Mouse (Mus musculus): Measurements from ENCODE around the gene Haus3. TPM values are rescaled to one million over a fixed set of nuclear protein-coding genes. Genes with fewer than 3 reads are reported as not detected.
A peak's percentile ranks its signal among the peaks of the same experiment; 100 is the strongest.

Haus3 gene
- polyA plus RNA-seq, 1 experiment from 2014 or later = 57.0 TPM

DNA sequence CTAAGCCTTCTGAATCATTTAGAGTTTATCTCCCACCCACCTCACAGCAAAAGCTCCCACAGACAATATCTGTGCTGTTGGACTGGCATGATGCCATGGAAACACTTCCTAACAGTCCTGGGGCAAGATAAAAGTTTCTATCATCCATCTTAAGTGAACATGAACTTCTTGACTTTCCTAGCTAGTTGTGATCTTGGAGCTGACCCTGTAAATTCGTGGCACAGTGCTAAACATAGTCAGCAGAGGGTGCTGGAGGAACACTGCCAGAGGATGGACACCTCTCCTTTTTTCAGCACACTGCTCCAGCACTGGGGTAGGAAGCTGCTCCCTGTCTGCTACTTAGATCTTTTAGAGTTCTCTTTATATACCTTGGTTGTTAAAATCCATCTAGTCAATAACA lies 29.6 kb downstream of the Haus3 start:
- H3K27ac ChIP-seq (replicated peaks; ENCODE audit: low read depth, low read length) = no peak overlapping the region
- no peaks in the 10 kb centered on the region for H3K27me3 ChIP-seq (ENCODE audit: control insufficient read depth, insufficient read depth, low read length)
- no peak overlapping the region for H3K4me2 ChIP-seq (ENCODE audit: low read depth, severe bottlenecking)
- H3K36me3 ChIP-seq (ENCODE audit: control insufficient read depth, insufficient read depth, low read length) = no peaks in the 10 kb centered on the region
- ATAC-seq (ENCODE audit: insufficient number of reproducible peaks, low FRiP score, low TSS enrichment, low read depth) (no peak), DNase-seq (ENCODE audit: low spot score) (peak; percentile 29)
- WGBS = 6% methylated on average over 1 of the region's 1 CpGs
- H3K4me1 ChIP-seq (ENCODE audit: control insufficient read depth, insufficient read depth, low read length) = no peaks in the 10 kb centered on the region
- H3K4me3 ChIP-seq (ENCODE audit: low read depth, low read length) = no peak overlapping the region
- no peaks in the 10 kb centered on the region for H3K9me3 ChIP-seq (ENCODE audit: control insufficient read depth, low read length)
- no peak overlapping the region for H3K9ac ChIP-seq (ENCODE audit: low read length)

DNA sequence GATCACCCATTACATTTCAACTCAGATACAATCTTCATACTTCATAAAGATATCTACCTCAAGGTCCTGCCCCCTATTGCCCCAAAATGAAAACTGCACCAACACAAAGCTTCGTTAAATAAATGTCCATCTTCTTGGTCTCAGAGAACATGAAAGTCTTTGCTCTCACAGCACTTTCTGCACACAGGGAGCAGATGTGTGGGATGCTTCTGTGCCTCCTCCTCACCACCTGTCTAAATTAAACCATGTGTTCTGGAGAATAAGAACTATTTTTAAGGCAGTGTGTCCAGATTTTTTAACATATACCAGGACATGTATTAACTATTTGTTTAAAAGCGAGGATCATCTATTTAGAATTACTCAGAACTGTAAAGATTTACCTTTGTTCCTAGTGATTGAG lies 36.6 kb downstream of the Haus3 start:
- 78% methylated on average over 2 of the region's 2 CpGs for WGBS
- H3K9me3 ChIP-seq (ENCODE audit: control insufficient read depth, low read length) = no peaks in the 10 kb centered on the region
- no peak overlapping the region for H3K27ac ChIP-seq (replicated peaks; ENCODE audit: low read depth, low read length)
- no peak overlapping the region for H3K4me2 ChIP-seq (ENCODE audit: low read depth, severe bottlenecking)
- H3K36me3 ChIP-seq (ENCODE audit: control insufficient read depth, insufficient read depth, low read length) = no peaks in the 10 kb centered on the region
- no peak overlapping the region for H3K4me3 ChIP-seq (ENCODE audit: low read depth, low read length)
- ATAC-seq (ENCODE audit: insufficient number of reproducible peaks, low FRiP score, low TSS enrichment, low read depth) = no peak
- no peaks in the 10 kb centered on the region for H3K27me3 ChIP-seq (ENCODE audit: control insufficient read depth, insufficient read depth, low read length)
- DNase-seq (ENCODE audit: low spot score) = no peak
- H3K4me1 ChIP-seq (ENCODE audit: control insufficient read depth, insufficient read depth, low read length) = no peaks in the 10 kb centered on the region
- H3K9ac ChIP-seq (ENCODE audit: low read length) = no peak overlapping the region

DNA sequence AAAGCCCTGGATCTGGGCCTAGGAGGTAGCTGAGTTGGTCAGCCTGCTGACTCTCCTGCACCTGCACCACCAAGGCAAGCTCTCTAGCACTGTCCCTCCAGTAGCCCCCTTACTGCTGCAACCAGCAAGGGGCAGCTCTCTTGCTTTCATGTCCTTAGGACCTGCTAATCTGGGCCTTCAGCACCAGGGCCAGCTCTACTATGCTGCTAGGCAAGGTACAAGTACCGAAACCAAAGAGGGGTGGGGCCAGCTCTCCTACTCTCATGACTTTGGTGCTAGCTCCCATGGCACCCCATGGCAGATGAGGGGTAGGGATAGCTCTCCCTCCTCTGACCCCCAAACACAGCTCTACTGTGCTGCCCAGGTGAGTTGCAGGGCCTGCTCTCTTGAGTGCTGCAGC lies 45.2 kb downstream of the Haus3 start:
- Histone ChIP-seq H3K27me3 (ENCODE audit: control insufficient read depth, insufficient read depth, low read length) (no peaks in the 10 kb centered on the region), H3K4me1 (ENCODE audit: control insufficient read depth, insufficient read depth, low read length) (no peaks in the 10 kb centered on the region), H3K9me3 (ENCODE audit: control insufficient read depth, low read length) (no peaks in the 10 kb centered on the region), H3K36me3 (ENCODE audit: control insufficient read depth, insufficient read depth, low read length) (no peaks in the 10 kb centered on the region), H3K27ac (replicated peaks; ENCODE audit: low read depth, low read length) (no peak overlapping the region), H3K9ac (ENCODE audit: low read length) (no peak overlapping the region), H3K4me2 (ENCODE audit: low read depth, severe bottlenecking) (no peak overlapping the region), H3K4me3 (ENCODE audit: low read depth, low read length) (no peak overlapping the region)
- ATAC-seq (ENCODE audit: insufficient number of reproducible peaks, low FRiP score, low TSS enrichment, low read depth) (no peak), DNase-seq (ENCODE audit: low spot score) (peak; percentile 27)
- 29% methylated on average over 1 of the region's 1 CpGs for WGBS

DNA sequence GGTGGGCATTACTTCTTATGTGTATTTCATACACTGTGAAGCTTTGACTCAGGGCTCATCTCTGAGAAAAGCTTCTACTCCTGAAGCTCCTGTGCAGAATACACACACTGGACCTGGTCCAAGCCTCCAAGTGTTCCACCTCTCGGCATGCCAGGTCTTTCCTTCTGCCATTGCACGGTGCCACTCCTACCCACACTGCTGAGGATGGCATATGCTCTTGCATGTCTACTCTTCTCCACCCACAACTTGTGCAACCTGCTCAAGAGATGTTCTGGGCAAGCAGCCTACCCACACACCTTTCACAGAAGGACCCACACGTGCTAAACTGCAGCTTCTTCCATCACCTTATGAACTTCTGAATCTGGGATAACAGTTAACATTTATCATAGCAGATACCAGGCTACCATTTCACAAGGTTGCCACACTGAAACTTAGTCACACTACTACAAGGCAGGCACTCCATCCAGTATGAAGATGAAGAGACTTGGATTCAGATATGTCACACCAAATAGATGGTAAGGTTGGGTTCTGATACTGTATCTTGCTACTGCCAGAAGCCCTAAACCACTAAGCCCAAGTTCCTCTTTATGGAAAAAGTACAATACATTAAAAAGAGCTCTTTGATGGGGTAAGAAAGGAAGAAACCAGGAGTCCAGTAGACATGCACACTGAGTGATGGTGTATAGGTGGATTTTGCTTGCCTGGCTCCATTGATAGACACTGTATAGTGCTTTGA lies 50.0 kb downstream of the Haus3 start:
- no peaks in the 10 kb centered on the region for H3K4me1 ChIP-seq (ENCODE audit: control insufficient read depth, insufficient read depth, low read length)
- H3K27me3 ChIP-seq (ENCODE audit: control insufficient read depth, insufficient read depth, low read length) = no peaks in the 10 kb centered on the region
- no peak overlapping the region for H3K4me2 ChIP-seq (ENCODE audit: low read depth, severe bottlenecking)
- H3K27ac ChIP-seq (replicated peaks; ENCODE audit: low read depth, low read length) = no peak overlapping the region
- no peak overlapping the region for H3K4me3 ChIP-seq (ENCODE audit: low read depth, low read length)
- ATAC-seq (ENCODE audit: insufficient number of reproducible peaks, low FRiP score, low TSS enrichment, low read depth) (no peak), DNase-seq (ENCODE audit: low spot score) (no peak)
- 89% methylated on average over 3 of the region's 3 CpGs for whole genome bisulfite sequencing
- no peaks in the 10 kb centered on the region for H3K9me3 ChIP-seq (ENCODE audit: control insufficient read depth, low read length)
- no peak overlapping the region for H3K9ac ChIP-seq (ENCODE audit: low read length)
- H3K36me3 ChIP-seq (ENCODE audit: control insufficient read depth, insufficient read depth, low read length) = no peaks in the 10 kb centered on the region

DNA sequence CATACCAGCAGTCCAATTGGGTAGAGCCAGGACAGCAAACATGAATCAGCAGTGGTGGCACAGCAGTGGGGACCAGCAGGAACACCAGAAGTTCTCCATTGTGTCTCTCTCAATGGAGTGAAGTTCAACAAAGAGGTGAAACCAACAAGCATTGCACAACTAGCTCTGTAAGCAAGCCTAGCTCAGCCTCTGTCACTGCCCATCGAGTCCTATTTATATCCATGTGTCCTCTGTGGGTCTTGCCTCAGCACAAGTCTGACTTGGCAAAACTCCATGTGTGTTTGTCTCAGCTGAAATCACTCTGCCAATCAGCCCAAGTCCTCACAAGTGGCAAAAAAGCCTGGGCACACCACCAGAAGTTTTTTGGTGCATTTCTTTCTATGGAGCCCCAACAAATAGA lies 63.6 kb downstream of the Haus3 start:
- Histone ChIP-seq H3K36me3 (ENCODE audit: control insufficient read depth, insufficient read depth, low read length) (no peaks in the 10 kb centered on the region), H3K27ac (replicated peaks; ENCODE audit: low read depth, low read length) (no peak overlapping the region), H3K27me3 (ENCODE audit: control insufficient read depth, insufficient read depth, low read length) (no peaks in the 10 kb centered on the region), H3K4me3 (ENCODE audit: low read depth, low read length) (no peak overlapping the region), H3K4me1 (ENCODE audit: control insufficient read depth, insufficient read depth, low read length) (no peaks in the 10 kb centered on the region), H3K9ac (ENCODE audit: low read length) (no peak overlapping the region), H3K4me2 (ENCODE audit: low read depth, severe bottlenecking) (no peak overlapping the region), H3K9me3 (ENCODE audit: control insufficient read depth, low read length) (no peaks in the 10 kb centered on the region)
- 77% methylated on average over 1 of the region's 1 CpGs for WGBS
- DNase-seq (ENCODE audit: low spot score) = no peak
- ATAC-seq (ENCODE audit: insufficient number of reproducible peaks, low FRiP score, low TSS enrichment, low read depth) = no peak

Other genes with a start within 250 kb of the Haus3 start
- gene Nelfa, start 233.1 kb downstream of the Haus3 start, polyA plus RNA-seq (2014; fragmentation: Nextera tagmentation; extraction: Ambion mirVana) = 71.0 and 78.7 TPM in 2 replicates
- 150 and 154 TPM in 2 replicates for gene Gm1673, start 186.1 kb downstream of the Haus3 start, polyA plus RNA-seq (2014; fragmentation: Nextera tagmentation; extraction: Ambion mirVana)
- gene Nat8l, start 173.5 kb downstream of the Haus3 start, polyA plus RNA-seq (2014; fragmentation: Nextera tagmentation; extraction: Ambion mirVana) = 0.09 and 0.21 TPM in 2 replicates
- 0.62 and 0.81 TPM in 2 replicates for gene Poln, start 79 bp downstream of the Haus3 start, polyA plus RNA-seq (2014; fragmentation: Nextera tagmentation; extraction: Ambion mirVana)
- gene Mxd4, start 18.2 kb upstream of the Haus3 start, polyA plus RNA-seq (2014; fragmentation: Nextera tagmentation; extraction: Ambion mirVana) = 27.8 and 28.3 TPM in 2 replicates
- 0.37 and 0.61 TPM in 2 replicates for gene Zfyve28, start 118.9 kb upstream of the Haus3 start, polyA plus RNA-seq (2014; fragmentation: Nextera tagmentation; extraction: Ambion mirVana)
- gene Cfap99, start 119.1 kb upstream of the Haus3 start, polyA plus RNA-seq (2014; fragmentation: Nextera tagmentation; extraction: Ambion mirVana) = not detected in 2 replicates
- 187 and 206 TPM in 2 replicates for gene Rnf4, start 166.8 kb upstream of the Haus3 start, polyA plus RNA-seq (2014; fragmentation: Nextera tagmentation; extraction: Ambion mirVana)
- gene Fam193a, start 200.4 kb upstream of the Haus3 start, polyA plus RNA-seq (2014; fragmentation: Nextera tagmentation; extraction: Ambion mirVana) = 15.3 and 16.5 TPM in 2 replicates